Mouse (Mus musculus) limb, embryonic 13.5 days (tissue): ENCODE data around the gene Vmn2r35. TPM values are rescaled to one million over a fixed set of nuclear protein-coding genes. Genes with fewer than 3 reads are reported as not detected.
"Not testable (repeated sequence)": the region's sequence is repeated elsewhere in the genome, so short reads cannot be mapped to it uniquely, and the experiment has no call there.

Experiments
- ATAC-seq: fragments of 200-750 bp; cut with Nextera tagmentation; 2 replicates; pipeline ENCODE4 v1.8.0; 2017; ENCODE audit warnings: low read depth, moderate number of reproducible peaks, moderate TSS enrichment; ENCODE audit not compliant: low FRiP score
- H3K27ac ChIP-seq: fragments of 300-500 bp; sonication (generic); 2 replicates; pipeline ENCODE4 v1.5.1; 2015; ENCODE audit warnings: inconsistent platforms, mild to moderate bottlenecking, moderate library complexity
- H3K27me3 ChIP-seq: fragments of 300-500 bp; sonication (generic); 2 replicates; pipeline ENCODE4 v1.6.1; 2015; ENCODE audit warnings: mild to moderate bottlenecking, inconsistent platforms
- H3K36me3 ChIP-seq: fragments of 300-500 bp; sonication (generic); 2 replicates; pipeline ENCODE4 v1.6.1; 2015; ENCODE audit warnings: inconsistent platforms, mild to moderate bottlenecking, moderate library complexity
- H3K4me1 ChIP-seq: fragments of 300-500 bp; sonication (generic); 2 replicates; pipeline ENCODE4 v1.6.1; 2015; ENCODE audit warnings: inconsistent platforms
- H3K4me2 ChIP-seq: fragments of 300-500 bp; sonication (generic); replicated peaks from 2 replicates; pipeline ENCODE4 v1.6.1; 2015; ENCODE audit warnings: inconsistent platforms, mild to moderate bottlenecking, moderate library complexity
- H3K4me3 ChIP-seq: fragments of 300-500 bp; sonication (generic); 2 replicates; pipeline ENCODE4 v1.5.1; 2015; ENCODE audit warnings: moderate library complexity, mild to moderate bottlenecking, inconsistent platforms
- H3K9ac ChIP-seq: fragments of 300-500 bp; sonication (generic); 2 replicates; pipeline ENCODE4 v1.6.1; 2015; ENCODE audit warnings: mild to moderate bottlenecking, inconsistent platforms
- H3K9me3 ChIP-seq: fragments of 300-500 bp; sonication (generic); 2 replicates; pipeline ENCODE4 v1.6.1; 2016; ENCODE audit warnings: inconsistent platforms
- WGBS: fragments of 180-500 bp; shearing (Covaris S2); methylation state at CpG from one replicate; pipeline ENCODE4 v1.1.7; 2015; 5-methylcytosine and 5-hydroxymethylcytosine counted together
- polyA plus RNA-seq: library from polyadenylated mRNA; unstranded; fragments of >200 nt; fragmentation: Nextera tagmentation; extraction: Ambion mirVana; gene quantifications from 2 replicates; pipeline ENCODE4 v1.2.1, GENCODE M21; 2015

Vmn2r35 gene
- polyA plus RNA-seq: not detected in 2 replicates

- H3K9me3 ChIP-seq, H3K4me3 ChIP-seq, H3K27me3 ChIP-seq, H3K4me1 ChIP-seq, H3K27ac ChIP-seq, H3K4me2 ChIP-seq, H3K9ac ChIP-seq, H3K36me3 ChIP-seq, ATAC-seq: not testable (repeated sequence)
- WGBS: no CpG with 5 or more reads among the region's 1 CpGs
Measured at GRCm38 (mm10) chr7:7819767-7820166, at the start of gene Vmn2r35. Gene Vmn2r35 (minus strand): TSS chr7:7819867.

- not testable (repeated sequence) for H3K27me3 ChIP-seq
- WGBS: 95% methylated on average over 9 of the region's 25 CpGs
Measured at GRCm38 (mm10) chr7:7794196-7794595, 25.5 kb downstream of the Vmn2r35 start.

More at GRCm38 (mm10) chr7:7794196-7794595, 25.5 kb downstream of the Vmn2r35 start:
- H3K27ac ChIP-seq, H3K9ac ChIP-seq, H3K9me3 ChIP-seq, H3K36me3 ChIP-seq, H3K4me2 ChIP-seq, H3K4me3 ChIP-seq, H3K4me1 ChIP-seq, ATAC-seq: not testable (repeated sequence)

Other genes starting within 250 kb of the Vmn2r35 start
- gene Vmn2r34, start 130.4 kb downstream of the Vmn2r35 start, polyA plus RNA-seq: not detected in 2 replicates
- not detected in 2 replicates for gene Vmn2r36, start 82.6 kb upstream of the Vmn2r35 start, polyA plus RNA-seq